Mouse (Mus musculus) G1E (cell line): ENCODE data around the gene Tbc1d23.

Source experiments
- CTCF ChIP-seq: IDR thresholded peaks from 2 replicates; pipeline ENCODE4 v1.5.1; 2012; ENCODE audit warnings: low read depth, low read length, inconsistent platforms, mixed read lengths
- GATA1 ChIP-seq: IDR thresholded peaks from 2 replicates; pipeline ENCODE4 v1.6.1; 2012; ENCODE audit warnings: borderline replicate concordance, low read length, inconsistent platforms, mixed read lengths
- GATA2 ChIP-seq: IDR thresholded peaks from 2 replicates; pipeline ENCODE4 v1.6.1; 2012; ENCODE audit warnings: low read depth, low read length, inconsistent platforms, borderline replicate concordance
- TAL1 ChIP-seq: conservative IDR thresholded peaks from 2 replicates; pipeline ENCODE4 v1.6.1; 2012; ENCODE audit warnings: low read depth, low read length, inconsistent platforms, mixed read lengths

DNA sequence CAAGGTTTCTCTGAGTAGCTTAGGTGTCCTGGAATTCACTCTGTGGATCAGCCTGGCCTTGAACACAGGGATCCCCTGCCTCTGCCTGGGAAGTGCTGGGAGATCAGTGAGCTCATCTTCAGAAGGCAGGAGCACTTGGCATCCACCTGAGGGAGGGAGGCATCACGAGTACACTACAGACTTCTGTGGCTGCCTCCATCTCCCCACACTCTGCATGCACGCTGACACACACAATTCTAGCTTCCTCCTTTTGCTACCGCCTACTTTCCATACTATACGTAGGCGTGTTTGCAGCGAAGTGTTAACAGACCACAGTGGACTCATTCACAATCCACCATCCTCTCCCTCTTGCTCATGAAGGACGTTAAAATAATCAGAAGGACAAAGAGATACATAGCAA is 55.0 kb downstream of the Tbc1d23 start:
- no peak for TF ChIP-seq CTCF
- no peak for TF ChIP-seq GATA1
- TF ChIP-seq TAL1: no peak
- TF ChIP-seq GATA2: no peak
